ENCODE assay signal across 12 mouse cellular contexts in the genomic region with DNA sequence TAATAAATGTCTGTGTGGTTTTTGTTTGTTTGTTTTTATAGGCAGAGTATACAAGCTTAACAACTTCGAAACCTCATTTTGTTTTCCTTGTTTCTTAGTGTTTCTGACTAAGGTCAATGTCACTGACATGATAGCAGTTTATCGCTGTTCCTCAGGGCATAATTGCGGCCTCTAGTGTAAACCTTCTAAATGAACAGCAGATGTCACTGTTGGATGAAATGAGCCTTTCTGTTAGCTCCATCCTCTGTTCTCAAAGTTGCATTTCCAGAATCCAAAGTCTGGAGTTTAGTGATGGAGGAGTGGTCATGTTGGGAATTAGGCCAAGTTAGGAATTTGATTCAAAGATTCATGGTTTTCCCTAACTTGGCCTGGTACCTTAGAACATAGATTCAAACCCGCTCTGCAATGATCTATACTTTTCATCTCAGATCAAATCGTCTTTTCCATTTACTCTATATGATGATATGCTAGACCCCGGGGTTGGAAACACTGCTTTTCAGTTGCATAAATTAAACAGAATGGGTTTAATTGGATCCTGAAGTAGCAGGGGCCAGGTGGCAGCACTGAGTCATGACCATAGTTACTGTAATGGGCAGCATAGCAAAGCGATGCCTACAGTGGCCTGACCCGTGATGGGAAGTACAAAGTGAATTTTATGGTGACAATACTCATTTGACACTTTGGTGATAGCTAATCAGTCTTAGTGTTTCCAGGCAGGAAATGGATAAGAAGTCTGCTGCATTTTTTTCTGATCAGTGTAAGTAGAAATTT.
DNase-seq lines count a peak whose midpoint lies in the region; ATAC-seq and TF ChIP-seq lines count a peak whose summit lies in the region.
"Had no signal": no experiment of that assay in that cellular context is flagged by ENCODE, and none has a peak within 500 bp of the region (broad histone marks: within the 10 kb centered on the region; RNA-seq: fewer than 3 reads in every experiment).

No protein-coding gene starts in this region.

- H3K36me3 ChIP-seq in heart, adult 2 months (ENCODE audit: control insufficient read depth, insufficient read depth, low read length), result no peaks in the 10 kb centered on the region
- no peaks in the 10 kb centered on the region for H3K36me3 ChIP-seq in heart, embryonic 11.5 days (ENCODE audit: control insufficient read depth, insufficient read depth, low read length)
- H3K36me3 ChIP-seq in neural tube, embryonic 11.5 days (ENCODE audit: control insufficient read depth, insufficient read depth, low read length), result no peaks in the 10 kb centered on the region
- H3K36me3 ChIP-seq in neural tube, embryonic 15.5 days, result no peaks in the 10 kb centered on the region
- H3K36me3 ChIP-seq in hindbrain, embryonic 14.5 days (replicated peaks; ENCODE audit: control insufficient read depth, insufficient read depth), result no peaks in the 10 kb centered on the region
- H3K36me3 ChIP-seq: embryonic facial prominence, embryonic 15.5 days; G1E; lung, embryonic 15.5 days; stomach, embryonic 15.5 days had no signal

- no peak for DNase-seq in heart, adult 2 months
- DNase-seq in neural tube, embryonic 11.5 days (ENCODE audit: low spot score), result peak; percentile 20
- peak; percentile 75 for DNase-seq in hindbrain, embryonic 14.5 days (ENCODE audit: low spot score)
- DNase-seq in telencephalon, adult 2 months (ENCODE audit: low read depth, low spot score), result peak; percentile 26
- DNase-seq in thymus, postnatal 10 days (ENCODE audit: low spot score in 2 of 2), result no peak
- no peak for DNase-seq in lung, postnatal 25 days (ENCODE audit: low spot score)

- no peak overlapping the region for H3K9ac ChIP-seq in heart, adult 2 months (ENCODE audit: low read depth, low read length)
- H3K9ac ChIP-seq in heart, embryonic 11.5 days (ENCODE audit: low read depth, low read length), result no peak overlapping the region
- no peak overlapping the region for H3K9ac ChIP-seq in neural tube, embryonic 11.5 days (ENCODE audit: low read length)
- H3K9ac ChIP-seq in neural tube, embryonic 15.5 days (replicated peaks), result no peak overlapping the region
- no peak overlapping the region for H3K9ac ChIP-seq in hindbrain, embryonic 14.5 days
- H3K9ac ChIP-seq: embryonic facial prominence, embryonic 15.5 days; lung, embryonic 15.5 days; stomach, embryonic 15.5 days had no signal

- H3K4me2 ChIP-seq in heart, embryonic 11.5 days, result no peak overlapping the region
- no peak overlapping the region for H3K4me2 ChIP-seq in neural tube, embryonic 11.5 days (ENCODE audit: low read depth)
- no peak overlapping the region for H3K4me2 ChIP-seq in neural tube, embryonic 15.5 days
- no peak overlapping the region for H3K4me2 ChIP-seq in hindbrain, embryonic 14.5 days (replicated peaks)
- H3K4me2 ChIP-seq: embryonic facial prominence, embryonic 15.5 days; lung, embryonic 15.5 days; stomach, embryonic 15.5 days had no signal

- H3K79me2 ChIP-seq in heart, adult 2 months (replicated peaks; ENCODE audit: control insufficient read depth, insufficient read depth, low read length), result no peaks in the 10 kb centered on the region

- TF ChIP-seq EP300 in heart, adult 2 months (IDR thresholded peaks at IDR 0.05; ENCODE audit: insufficient read depth, low read depth, low read length), result no peak

- H3K27ac ChIP-seq in heart, adult 2 months, result no peak overlapping the region
- no peak overlapping the region for H3K27ac ChIP-seq in heart, embryonic 11.5 days (ENCODE audit: low read depth, low read length)
- no peak overlapping the region for H3K27ac ChIP-seq in neural tube, embryonic 11.5 days (ENCODE audit: low read depth, low read length)
- no peak overlapping the region for H3K27ac ChIP-seq in neural tube, embryonic 15.5 days (replicated peaks)
- no peak overlapping the region for H3K27ac ChIP-seq in hindbrain, embryonic 14.5 days
- H3K27ac ChIP-seq: embryonic facial prominence, embryonic 15.5 days; lung, embryonic 15.5 days; stomach, embryonic 15.5 days had no signal

- no peaks in the 10 kb centered on the region for H3K9me3 ChIP-seq in heart, embryonic 11.5 days (replicated peaks; ENCODE audit: control insufficient read depth, low read length)
- no peaks in the 10 kb centered on the region for H3K9me3 ChIP-seq in neural tube, embryonic 11.5 days (ENCODE audit: control insufficient read depth, low read length)
- H3K9me3 ChIP-seq in neural tube, embryonic 15.5 days (replicated peaks), result no peaks in the 10 kb centered on the region
- no peaks in the 10 kb centered on the region for H3K9me3 ChIP-seq in hindbrain, embryonic 14.5 days (ENCODE audit: control insufficient read depth, low read length)
- H3K9me3 ChIP-seq: embryonic facial prominence, embryonic 15.5 days; lung, embryonic 15.5 days; stomach, embryonic 15.5 days had no signal

- H3K4me1 ChIP-seq in heart, adult 2 months (ENCODE audit: control insufficient read depth, insufficient read depth, low read length), result no peaks in the 10 kb centered on the region
- no peaks in the 10 kb centered on the region for H3K4me1 ChIP-seq in heart, embryonic 11.5 days (ENCODE audit: control insufficient read depth, insufficient read depth, low read length)
- no peaks in the 10 kb centered on the region for H3K4me1 ChIP-seq in neural tube, embryonic 11.5 days (ENCODE audit: control insufficient read depth, insufficient read depth, low read length)
- no peaks in the 10 kb centered on the region for H3K4me1 ChIP-seq in neural tube, embryonic 15.5 days
- no peaks in the 10 kb centered on the region for H3K4me1 ChIP-seq in hindbrain, embryonic 14.5 days (replicated peaks; ENCODE audit: control insufficient read depth, insufficient read depth, low read length)
- H3K4me1 ChIP-seq: embryonic facial prominence, embryonic 15.5 days; lung, embryonic 15.5 days; stomach, embryonic 15.5 days had no signal

- ATAC-seq in heart, embryonic 11.5 days (replicated peaks; ENCODE audit: insufficient number of reproducible peaks, low FRiP score, low TSS enrichment), result no peak
- ATAC-seq in neural tube, embryonic 11.5 days (ENCODE audit: insufficient read depth, low FRiP score, low TSS enrichment), result 0 out of 2 replicates have a peak, but pooled peaks have one; percentile 55
- ATAC-seq in neural tube, embryonic 15.5 days (ENCODE audit: low FRiP score), result no peak
- no peak; the same call in 1 of the 2 replicates for ATAC-seq in hindbrain, embryonic 14.5 days (ENCODE audit: low FRiP score)

- no peak for TF ChIP-seq POLR2A in heart, adult 2 months (IDR thresholded peaks at IDR 0.05; ENCODE audit: insufficient read depth, low read depth, low read length)

- H3K27me3 ChIP-seq in heart, adult 2 months (ENCODE audit: control insufficient read depth, insufficient read depth, low read length), result no peaks in the 10 kb centered on the region
- H3K27me3 ChIP-seq in heart, embryonic 11.5 days (ENCODE audit: control insufficient read depth, insufficient read depth, low read length), result no peaks in the 10 kb centered on the region
- H3K27me3 ChIP-seq in neural tube, embryonic 11.5 days (ENCODE audit: control insufficient read depth, insufficient read depth, low read length), result no peaks in the 10 kb centered on the region
- H3K27me3 ChIP-seq in neural tube, embryonic 15.5 days (replicated peaks), result no peaks in the 10 kb centered on the region
- H3K27me3 ChIP-seq in hindbrain, embryonic 14.5 days (ENCODE audit: control insufficient read depth, insufficient read depth, low read length), result no peaks in the 10 kb centered on the region
- H3K27me3 ChIP-seq: embryonic facial prominence, embryonic 15.5 days; lung, embryonic 15.5 days; stomach, embryonic 15.5 days had no signal

- intact Hi-C loops in heart, adult 2 months (cut with DNase I), result no loop called here

- whole genome bisulfite sequencing in heart, adult 2 months, result 48% methylated on average over 8 of the region's 8 CpGs
- WGBS in heart, embryonic 11.5 days (ENCODE audit: insufficient replicate concordance), result 56% methylated on average over 8 of the region's 8 CpGs
- 70% methylated on average over 8 of the region's 8 CpGs for WGBS in neural tube, embryonic 11.5 days
- WGBS in neural tube, embryonic 15.5 days, result 76% methylated on average over 8 of the region's 8 CpGs
- WGBS in hindbrain, embryonic 14.5 days, result 73% methylated on average over 8 of the region's 8 CpGs

- peak; percentile 41 for TF ChIP-seq CTCF in heart, adult 2 months (IDR thresholded peaks at IDR 0.05)

- H3K4me3 ChIP-seq in heart, adult 2 months, result no peak overlapping the region
- no peak overlapping the region for H3K4me3 ChIP-seq in heart, embryonic 11.5 days (ENCODE audit: low read depth, low read length)
- no peak overlapping the region for H3K4me3 ChIP-seq in neural tube, embryonic 11.5 days (ENCODE audit: low read depth, low read length)
- no peak overlapping the region for H3K4me3 ChIP-seq in neural tube, embryonic 15.5 days (replicated peaks)
- no peak overlapping the region for H3K4me3 ChIP-seq in hindbrain, embryonic 14.5 days (replicated peaks; ENCODE audit: low read length)
- H3K4me3 ChIP-seq: embryonic facial prominence, embryonic 15.5 days; lung, embryonic 15.5 days; stomach, embryonic 15.5 days had no signal

Comparison
In these comparisons a context has a peak if more than half of its experiments do, and no peak if none do; other contexts are left out.
1. DNase-seq: peak in neural tube, embryonic 11.5 days (single experiment), hindbrain, embryonic 14.5 days (single experiment) and telencephalon, adult 2 months (single experiment); none in heart, adult 2 months (0 of 2), thymus, postnatal 10 days (0 of 2) and lung, postnatal 25 days (single experiment).